Mouse (Mus musculus): Measurements from ENCODE around the gene Defb18.
"Not testable (repeated sequence)": the region's sequence is repeated elsewhere in the genome, so short reads cannot be mapped to it uniquely, and the experiment has no call there.

Defb18 gene

GRCm38 (mm10) chr1:18237343-18237742, at the start of gene Defb18:
Defb18 (minus strand) TSS chr1:18237443.
- no peak for DNase-seq

GRCm38 (mm10) chr1:18271095-18271494, 33.9 kb upstream of the Defb18 start:
- no peak for DNase-seq

DNA sequence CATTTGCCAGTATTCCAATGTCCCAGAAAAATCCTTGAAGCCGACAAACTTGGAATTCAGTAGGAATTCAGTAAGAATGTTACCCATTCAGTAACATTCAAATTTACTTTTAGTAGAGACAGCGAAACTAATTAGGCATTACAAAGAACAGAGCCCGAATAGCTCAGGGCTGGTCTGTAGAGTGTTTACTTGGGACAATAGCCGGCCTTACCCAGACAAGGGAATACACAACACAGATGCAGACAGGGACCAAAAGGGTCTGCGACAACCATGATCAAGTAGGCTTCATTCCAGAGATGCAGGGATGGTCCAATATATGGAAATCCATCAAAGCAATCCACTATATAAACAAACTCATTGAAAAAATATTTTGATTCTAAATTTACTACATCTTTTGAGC, 31.6 kb upstream of the Defb18 start:
- DNase-seq: no peak

GRCm38 (mm10) chr1:18265038-18265437, 27.8 kb upstream of the Defb18 start, which contains the start of gene Defb41:
Defb41 (minus strand) TSS chr1:18265138.
- no peak for DNase-seq

- DNase-seq: not testable (repeated sequence)
Observed at GRCm38 (mm10) chr1:18245801-18246580, 8.7 kb upstream of the Defb18 start.

DNA sequence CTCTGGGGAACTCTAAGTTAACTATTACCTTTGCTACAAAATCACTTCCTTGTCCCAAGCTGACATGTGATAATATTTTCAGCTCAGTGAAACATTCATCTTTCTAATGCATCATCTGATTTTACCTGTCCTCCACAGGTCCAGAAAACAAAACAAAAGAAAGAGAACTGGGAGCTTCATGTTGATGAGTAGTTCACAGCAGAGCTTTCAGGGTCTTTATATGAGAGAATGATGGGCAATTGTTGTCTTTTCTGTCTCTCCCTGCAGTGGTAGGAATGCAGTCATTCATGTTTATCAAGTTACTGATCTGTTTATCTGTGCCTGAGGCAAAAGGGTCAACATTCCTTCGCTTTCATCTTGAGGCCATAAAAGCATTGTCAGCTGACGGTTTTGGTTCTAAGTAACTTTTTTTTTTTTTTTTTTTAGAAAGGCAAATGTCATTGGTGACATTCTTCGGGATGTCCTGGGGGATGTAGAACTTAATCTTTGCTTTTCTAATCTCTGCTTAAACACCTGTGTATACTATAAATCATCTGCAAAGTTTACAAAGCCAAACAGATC, 13.8 kb downstream of the Defb18 start:
- no peak for DNase-seq

- DNase-seq: no peak
Observed at GRCm38 (mm10) chr1:18191719-18192118, 45.5 kb downstream of the Defb18 start.

GRCm38 (mm10) chr1:18190714-18191712, 46.2 kb downstream of the Defb18 start:
- no peak for DNase-seq
